Mouse (Mus musculus) neural tube, embryonic 11.5 days (tissue): ENCODE results near the gene Bricd5. TPM values are rescaled to one million over a fixed set of nuclear protein-coding genes. Genes with fewer than 3 reads are reported as not detected.
A peak's percentile ranks its signal among the peaks of the same experiment; 100 is the strongest.

ENCODE experiments used
- ATAC-seq: fragments of 200-750 bp; cut with Nextera tagmentation; 2 replicates; pipeline ENCODE4 v1.8.0; 2017; ENCODE audit warnings: moderate number of reproducible peaks, mild to moderate bottlenecking, moderate TSS enrichment, moderate library complexity; ENCODE audit not compliant: insufficient read depth, low FRiP score, low TSS enrichment
- DNase-seq: peaks from one replicate; pipeline ENCODE4 v3.0.0-alpha.2; 2015; ENCODE audit warnings: low spot score
- H3K27ac ChIP-seq: fragments of 300-500 bp; sonication (generic); 2 replicates; pipeline ENCODE4 v1.5.1; 2014; ENCODE audit warnings: low read depth, mild to moderate bottlenecking, low read length
- H3K27me3 ChIP-seq: fragments of 300-500 bp; sonication (generic); 2 replicates; pipeline ENCODE4 v1.6.1; 2014; ENCODE audit warnings: mild to moderate bottlenecking, low read length, mixed read lengths; ENCODE audit not compliant: control insufficient read depth, insufficient read depth
- H3K36me3 ChIP-seq: fragments of 300-500 bp; sonication (generic); 2 replicates; pipeline ENCODE4 v1.6.1; 2014; ENCODE audit warnings: mild to moderate bottlenecking, low read length, moderate library complexity, mixed read lengths; ENCODE audit not compliant: control insufficient read depth, insufficient read depth
- H3K4me1 ChIP-seq: fragments of 300-500 bp; sonication (generic); 2 replicates; pipeline ENCODE4 v1.6.1; 2014; ENCODE audit warnings: low read length, mixed read lengths; ENCODE audit not compliant: control insufficient read depth, insufficient read depth
- H3K4me2 ChIP-seq: fragments of 300-500 bp; sonication (generic); 2 replicates; pipeline ENCODE4 v1.6.1; 2014; ENCODE audit warnings: low read depth, mild to moderate bottlenecking, moderate library complexity
- H3K4me3 ChIP-seq: fragments of 300-500 bp; sonication (generic); 2 replicates; pipeline ENCODE4 v1.5.1; 2014; ENCODE audit warnings: low read depth, low read length
- H3K9ac ChIP-seq: fragments of 300-500 bp; sonication (generic); 2 replicates; pipeline ENCODE4 v1.6.1; 2014; ENCODE audit warnings: mild to moderate bottlenecking, low read length
- H3K9me3 ChIP-seq: fragments of 300-500 bp; sonication (generic); 2 replicates; pipeline ENCODE4 v1.6.1; 2016; ENCODE audit warnings: low read length; ENCODE audit not compliant: control insufficient read depth
- WGBS: fragments of 180-500 bp; shearing (Covaris S2); extraction: QIAGEN DNeasy Blood & Tissue Kit; methylation state at CpG from one replicate; pipeline ENCODE4 v1.1.7; 2014; 5-methylcytosine and 5-hydroxymethylcytosine counted together
- polyA plus RNA-seq: library from polyadenylated mRNA; unstranded; fragments of >200 nt; fragmentation: Nextera tagmentation; extraction: Ambion mirVana; gene quantifications from 2 replicates; pipeline ENCODE4 v1.2.1, GENCODE M21; 2014

The Bricd5 gene
- polyA plus RNA-seq, 1 experiment from 2014 or later: 0.33 TPM

- peak; percentile 58 for DNase-seq
- Histone ChIP-seq H3K27ac (peak within 1 kb of the TSS; percentile 76), H3K9ac (peak within 1 kb of the TSS; percentile 73), H3K4me1 (peaks cover 13% of the 10 kb centered on the region), H3K4me2 (peak within 1 kb of the TSS; percentile 89), H3K27me3 (peaks cover 4% of the 10 kb centered on the region; the same call in 1 of the 2 replicates), H3K4me3 (peak within 1 kb of the TSS; percentile 60), H3K9me3 (no peaks in the 10 kb centered on the region), H3K36me3 (no peaks in the 10 kb centered on the region)
- peak; percentile 72 for ATAC-seq
- WGBS: 0% methylated on average over 45 of the region's 45 CpGs
Measured at GRCm38 (mm10) chr17:24488186-24488661, 14.5 kb downstream of the Bricd5 start, which contains the start of gene Caskin1. Gene Caskin1, plus strand, starts transcription at chr17:24488601.

DNA sequence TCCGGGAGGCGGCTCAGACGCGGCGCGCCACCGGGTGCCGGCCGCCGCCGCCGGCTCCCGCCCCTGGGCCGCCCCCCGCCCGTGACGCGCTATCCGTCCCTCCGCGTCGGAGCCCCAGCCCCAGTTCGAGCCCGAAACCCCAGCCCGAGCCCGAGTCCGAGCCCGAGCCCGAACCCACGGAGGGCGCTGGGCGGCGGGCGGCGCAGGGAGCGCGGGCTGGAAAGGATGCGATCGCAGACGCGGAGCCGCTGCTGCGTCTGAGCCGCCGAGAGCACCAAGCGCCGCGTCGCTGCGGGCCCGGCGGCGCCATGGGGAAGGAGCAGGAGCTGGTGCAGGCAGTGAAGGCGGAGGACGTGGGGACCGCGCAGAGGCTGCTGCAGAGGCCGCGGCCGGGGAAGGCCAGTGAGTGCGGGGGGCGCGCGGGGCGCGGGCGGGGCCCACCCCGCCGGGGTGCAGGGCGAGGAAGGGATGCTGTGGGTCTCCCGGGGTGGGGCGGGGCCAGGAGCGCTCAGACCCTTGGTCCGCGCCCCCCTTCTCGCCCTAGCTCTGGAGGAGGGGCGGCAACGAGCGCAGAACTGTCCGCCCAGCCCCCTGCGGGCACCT, 15.1 kb downstream of the Bricd5 start:
- Histone ChIP-seq H3K4me2 (peak overlapping the region; percentile 89), H3K27ac (peak overlapping the region; percentile 76), H3K9ac (peak overlapping the region; percentile 73), H3K27me3 (peaks cover 4% of the 10 kb centered on the region; the same call in 1 of the 2 replicates), H3K4me3 (peak overlapping the region; percentile 60), H3K4me1 (peaks cover 13% of the 10 kb centered on the region), H3K9me3 (no peaks in the 10 kb centered on the region), H3K36me3 (no peaks in the 10 kb centered on the region)
- ATAC-seq (peak; percentile 70), DNase-seq (peak; percentile 68)
- WGBS: under 1% methylated on average over 55 of the region's 81 CpGs

DNA sequence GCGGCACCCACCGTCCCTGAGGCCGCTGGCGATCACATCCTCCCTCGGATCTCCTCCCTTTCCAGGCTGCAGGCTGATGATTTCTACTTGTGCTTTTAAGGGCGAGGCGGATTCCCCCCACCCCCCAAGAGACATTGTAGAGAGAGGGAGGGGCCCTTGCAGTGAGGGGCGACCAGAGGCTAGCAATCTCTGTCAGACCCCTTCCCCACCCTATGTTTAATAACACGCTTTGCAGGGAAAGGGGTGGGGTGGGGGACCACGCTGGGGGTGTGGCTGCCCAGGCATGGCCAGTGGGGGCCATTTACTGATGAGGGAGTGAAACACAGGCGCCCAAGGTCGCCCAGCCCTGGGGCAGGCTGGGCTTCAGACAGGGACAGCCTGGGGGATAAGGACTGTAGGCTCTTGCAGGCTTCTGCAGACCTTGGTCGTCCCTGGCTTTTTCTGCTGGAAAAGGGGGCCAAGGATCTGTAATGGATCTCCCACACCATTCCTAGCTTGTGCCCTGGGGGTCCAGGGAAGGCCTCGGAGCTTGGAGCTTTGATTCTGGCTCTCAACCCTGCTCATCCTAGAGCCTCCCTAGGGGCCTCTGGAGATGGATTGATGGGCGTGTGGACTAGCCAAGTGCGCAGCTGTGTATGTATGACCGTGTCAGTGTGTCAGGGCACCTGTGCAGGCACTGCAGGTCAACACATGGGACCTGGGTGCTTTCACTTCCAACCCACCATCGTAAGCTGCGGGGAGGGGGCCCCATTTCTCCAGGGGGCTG, 15.8 kb downstream of the Bricd5 start:
- Histone ChIP-seq H3K9ac (peak overlapping the region; percentile 73), H3K4me1 (peaks cover 13% of the 10 kb centered on the region), H3K4me3 (peak overlapping the region; percentile 60), H3K27ac (peak overlapping the region; percentile 76), H3K4me2 (peak overlapping the region; percentile 89), H3K36me3 (no peaks in the 10 kb centered on the region), H3K27me3 (peaks cover 4% of the 10 kb centered on the region; the same call in 1 of the 2 replicates), H3K9me3 (no peaks in the 10 kb centered on the region)
- 20% methylated on average over 17 of the region's 19 CpGs for WGBS
- DNase-seq: peak; percentile 60
- peak; percentile 37 for ATAC-seq

DNA sequence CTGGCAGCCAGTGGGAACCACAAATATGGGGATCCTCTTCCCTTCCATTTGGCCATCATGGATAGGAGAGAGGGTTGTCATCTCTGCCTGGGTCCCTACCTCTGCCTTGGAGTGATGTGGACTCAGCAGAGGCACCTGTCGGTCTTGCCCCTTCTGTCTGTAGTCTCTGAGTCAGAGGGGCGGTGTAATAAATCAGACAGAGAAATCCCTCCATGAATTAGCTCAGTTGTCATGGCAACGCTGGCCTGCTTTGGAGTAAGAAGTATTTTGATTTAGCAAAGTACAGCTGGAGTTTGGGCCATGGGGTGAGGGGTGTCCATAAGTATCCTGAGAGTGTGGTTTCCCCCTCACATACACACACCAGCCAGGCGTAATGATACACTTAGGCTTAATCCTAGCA, 16.7 kb downstream of the Bricd5 start:
- WGBS: 72% methylated on average over 4 of the region's 4 CpGs

DNA sequence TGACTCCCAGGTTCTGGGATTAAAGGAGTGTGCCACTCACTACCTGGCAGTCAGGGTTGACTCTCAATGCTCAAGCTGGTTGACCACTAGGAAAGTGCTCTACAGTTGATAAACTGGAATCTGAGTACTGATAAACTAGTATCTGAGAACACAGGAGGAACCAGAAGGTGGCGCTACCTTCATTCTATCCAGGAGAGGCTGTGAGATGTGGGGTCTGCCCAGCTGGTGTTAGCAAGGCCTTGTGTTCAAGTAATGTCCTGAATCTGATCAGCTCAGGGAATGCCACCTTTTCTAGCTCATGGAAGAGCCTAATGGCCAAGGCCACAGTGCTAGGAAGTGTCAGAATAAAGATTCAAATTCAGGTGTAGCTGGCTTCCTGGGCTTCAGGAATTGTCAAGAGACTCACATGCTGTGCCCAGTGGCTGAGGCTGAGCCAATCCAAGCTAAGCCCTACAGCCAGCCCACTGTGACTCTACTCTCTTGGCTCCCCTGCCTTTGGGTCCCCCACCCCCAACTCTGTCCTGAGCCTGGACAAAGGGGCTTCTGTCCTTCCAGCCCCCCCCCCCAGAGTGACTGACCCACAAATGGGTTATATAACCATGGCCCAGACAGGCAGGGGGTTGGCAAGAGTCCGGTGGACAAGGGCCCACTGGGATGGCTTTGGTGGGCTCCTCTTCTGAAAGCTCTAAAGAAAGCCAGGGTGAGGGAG, 21.1 kb downstream of the Bricd5 start:
- Histone ChIP-seq H3K4me1 (peaks cover 6% of the 10 kb centered on the region), H3K4me3 (no peak overlapping the region), H3K36me3 (peaks cover 4% of the 10 kb centered on the region; the same call in 1 of the 2 replicates), H3K27ac (no peak overlapping the region), H3K27me3 (no peaks in the 10 kb centered on the region), H3K9ac (no peak overlapping the region), H3K4me2 (no peak overlapping the region), H3K9me3 (no peaks in the 10 kb centered on the region)
- ATAC-seq: no peak
- peak; percentile 55 for DNase-seq
- WGBS: 45% methylated on average over 2 of the region's 2 CpGs

More for the DNA sequence above, 16.7 kb downstream of the Bricd5 start:
- no peak overlapping the region for H3K27ac ChIP-seq
- DNase-seq (no peak), ATAC-seq (no peak)
- no peaks in the 10 kb centered on the region for H3K36me3 ChIP-seq
- no peaks in the 10 kb centered on the region for H3K9me3 ChIP-seq
- H3K4me2 ChIP-seq: peak overlapping the region; percentile 89; the same call in 1 of the 2 replicates
- no peak overlapping the region for H3K9ac ChIP-seq
- peaks cover 4% of the 10 kb centered on the region; the same call in 1 of the 2 replicates for H3K27me3 ChIP-seq
- peaks cover 13% of the 10 kb centered on the region for H3K4me1 ChIP-seq
- H3K4me3 ChIP-seq: no peak overlapping the region

DNA sequence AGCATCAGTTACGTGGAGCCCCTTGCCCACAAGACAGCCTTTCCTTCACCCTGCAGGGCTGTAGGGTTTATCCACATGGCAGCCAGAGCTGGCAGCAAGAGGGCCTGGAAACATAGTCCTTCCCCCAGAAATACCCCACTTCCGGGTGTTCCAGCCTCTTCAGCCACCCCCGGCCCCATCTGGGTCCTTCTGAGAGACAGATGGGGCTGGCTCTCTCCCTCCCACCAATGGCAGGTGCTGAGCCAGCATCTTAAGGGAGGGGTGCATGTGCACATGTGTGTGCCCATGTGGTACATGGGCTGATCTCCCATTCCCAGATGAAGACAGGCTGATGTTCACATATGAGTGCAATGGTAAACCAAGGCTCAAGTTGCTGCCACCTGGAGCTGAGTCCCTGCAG, 21.8 kb downstream of the Bricd5 start:
- no peaks in the 10 kb centered on the region for H3K4me1 ChIP-seq
- H3K4me2 ChIP-seq: no peak overlapping the region
- no peak overlapping the region for H3K9ac ChIP-seq
- WGBS: 86% methylated on average over 3 of the region's 3 CpGs
- DNase-seq (no peak), ATAC-seq (no peak)
- no peaks in the 10 kb centered on the region for H3K9me3 ChIP-seq
- no peak overlapping the region for H3K4me3 ChIP-seq
- H3K27ac ChIP-seq: no peak overlapping the region
- no peaks in the 10 kb centered on the region for H3K27me3 ChIP-seq
- H3K36me3 ChIP-seq: peaks cover 4% of the 10 kb centered on the region; the same call in 1 of the 2 replicates

DNA sequence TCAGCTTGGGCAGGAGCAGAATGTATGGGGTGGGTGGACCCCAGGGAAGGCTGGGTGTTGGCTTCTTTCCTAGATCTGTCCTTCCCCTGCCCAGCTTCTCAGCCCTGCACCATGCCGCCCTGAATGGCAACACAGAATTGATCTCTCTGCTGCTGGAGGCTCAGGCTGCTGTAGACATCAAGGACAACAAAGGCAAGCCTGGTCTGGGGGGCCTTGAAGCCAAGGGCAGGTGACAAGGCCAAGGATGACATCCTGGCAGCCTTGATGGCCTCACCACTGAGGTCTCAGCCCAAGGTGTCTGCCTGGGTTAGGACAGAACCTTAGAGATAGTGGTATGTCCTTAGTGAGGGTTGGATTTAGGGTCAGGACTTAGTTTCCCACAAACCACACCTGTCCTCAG, 22.3 kb downstream of the Bricd5 start:
- Histone ChIP-seq H3K4me2 (no peak overlapping the region), H3K4me3 (no peak overlapping the region), H3K9me3 (no peaks in the 10 kb centered on the region), H3K4me1 (no peaks in the 10 kb centered on the region), H3K36me3 (peaks cover 4% of the 10 kb centered on the region; the same call in 1 of the 2 replicates), H3K9ac (no peak overlapping the region), H3K27ac (no peak overlapping the region), H3K27me3 (no peaks in the 10 kb centered on the region)
- ATAC-seq: no peak
- DNase-seq: no peak
- WGBS: 89% methylated on average over 1 of the region's 1 CpGs

GRCm38 (mm10) chr17:24502208-24502607, 28.5 kb downstream of the Bricd5 start:
- Histone ChIP-seq H3K9ac (no peak overlapping the region), H3K4me3 (no peak overlapping the region), H3K27me3 (no peaks in the 10 kb centered on the region), H3K4me1 (no peaks in the 10 kb centered on the region), H3K4me2 (no peak overlapping the region), H3K27ac (no peak overlapping the region), H3K36me3 (peaks cover 5% of the 10 kb centered on the region), H3K9me3 (no peaks in the 10 kb centered on the region)
- 49% methylated on average over 11 of the region's 11 CpGs for WGBS
- ATAC-seq (no peak), DNase-seq (no peak)
